Mouse (Mus musculus) liver, adult 2 months (tissue): ENCODE measurements around the gene Slc45a3.

Experiments used
- CTCF ChIP-seq: fragments of 200-500 bp; IDR thresholded peaks from 2 replicates; pipeline ENCODE4 v1.5.1; 2011; ENCODE audit warnings: low read depth, low read length, control low read depth
- POLR2A ChIP-seq: fragments of 200-500 bp; IDR thresholded peaks from 2 replicates; pipeline ENCODE4 v1.6.1; 2011; ENCODE audit warnings: low read length, control low read depth; ENCODE audit not compliant: insufficient read depth; ENCODE audit errors: extremely low read depth

- TF ChIP-seq POLR2A, result peak; percentile 40; the same call in 1 of the 2 replicates
- TF ChIP-seq CTCF, result no peak
Observed at GRCm38 (mm10) chr1:131970322-131970660, 7.5 kb downstream of the Slc45a3 start.
